Mouse (Mus musculus): ENCODE measurements around the gene Gm45021. TPM values are rescaled to one million over a fixed set of nuclear protein-coding genes. Genes with fewer than 3 reads are reported as not detected.

Gm45021 gene
- total and polyA plus RNA-seq, 3 experiments: not detected

DNA sequence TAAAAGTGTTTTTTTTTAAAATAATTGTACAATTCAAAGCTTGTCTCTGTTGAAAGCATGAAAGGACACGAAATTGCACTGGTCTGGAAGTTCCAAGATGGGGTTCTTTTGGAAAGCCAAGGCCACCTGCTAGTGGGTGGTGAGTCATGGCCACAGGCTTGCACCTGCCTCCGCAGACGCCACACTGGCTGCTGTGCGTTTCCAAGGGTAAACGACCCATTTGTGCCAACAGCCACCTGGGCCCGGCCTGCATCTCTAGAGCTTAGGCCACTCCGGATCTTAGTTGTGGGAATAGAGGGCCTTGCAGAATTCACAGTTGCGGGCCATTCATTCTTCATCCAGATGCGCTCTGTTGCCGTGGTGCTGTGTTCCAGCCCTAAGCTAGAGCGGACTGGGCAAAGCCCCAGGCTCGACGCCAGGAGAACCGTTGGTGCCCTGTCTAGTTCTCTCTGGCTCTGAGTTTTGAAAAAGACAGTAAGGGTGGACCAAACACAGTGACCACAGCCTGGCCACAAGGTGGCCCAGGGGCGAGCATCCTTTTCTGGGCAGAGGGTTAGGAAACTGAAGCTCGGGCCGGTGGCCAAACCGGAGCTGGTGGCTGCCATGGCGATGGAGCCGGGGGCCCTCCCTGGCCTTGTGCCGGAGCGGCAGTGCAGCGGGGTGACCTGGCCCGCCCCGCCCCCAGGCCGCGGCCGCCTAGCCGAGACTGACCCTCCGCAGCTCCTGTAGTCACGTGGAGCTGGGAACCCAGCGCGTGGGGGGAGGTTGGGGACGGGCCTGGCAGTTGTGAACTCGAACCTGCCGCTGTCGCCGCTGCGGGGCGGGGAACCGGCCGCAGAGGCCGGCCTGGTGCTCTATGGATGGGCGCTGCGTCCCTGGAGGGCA, 4.0 kb downstream of the Gm45021 start, which contains the start of the genes Repin1 and Gm44965 (continued):
- peak; percentile 92 for TF ChIP-seq MAZ (IDR thresholded peaks at IDR 0.05; ENCODE audit: low read depth, low read length)

DNA sequence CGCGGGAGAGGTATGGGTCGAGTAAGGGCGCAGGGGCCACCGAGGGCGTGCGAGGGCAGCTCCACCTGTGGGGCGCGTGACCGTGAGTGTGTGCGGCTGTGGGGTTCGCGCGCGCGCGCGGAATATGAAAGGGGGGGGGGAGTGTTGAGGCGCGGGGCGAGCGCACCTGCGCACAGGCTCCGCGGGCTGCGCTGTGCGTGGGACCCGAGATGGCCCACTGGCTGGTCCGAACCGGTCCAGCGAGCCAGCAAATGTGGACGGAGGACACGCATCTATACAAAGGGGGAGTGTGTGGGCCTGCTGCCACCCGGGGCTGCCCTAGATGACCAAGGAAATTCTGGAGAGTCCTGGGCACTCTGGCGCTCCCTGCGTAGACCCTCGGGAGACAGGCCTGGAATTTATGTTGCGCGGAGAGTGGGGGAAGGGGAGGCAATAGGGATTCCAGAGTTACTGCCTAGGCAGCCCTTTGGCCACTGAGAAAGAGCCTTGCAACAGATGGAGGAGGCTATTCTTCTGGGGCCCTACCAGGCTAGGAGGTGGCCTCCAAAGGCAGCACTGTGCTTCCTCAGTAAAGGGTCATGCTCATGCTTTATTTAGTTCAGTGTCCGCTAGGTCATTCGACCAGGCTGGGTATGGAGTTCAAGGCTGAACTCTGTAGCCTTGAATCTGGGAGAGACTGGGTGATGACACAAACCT, 4.8 kb downstream of the Gm45021 start:
- Histone ChIP-seq H3K4me3 (replicated peaks in 1 of 3; ENCODE audit: low read depth in 2 of 3, low read length in 2 of 3, poor library complexity in 1 of 3) (peak overlapping the region; percentile 82 to 97 (median 84)), H3K4me1 (ENCODE audit: control insufficient read depth in 1 of 2, insufficient read depth in 2 of 2) (peaks cover 3 to 24% of the 10 kb centered on the region in 2 experiments; a peak in 3 of 4 replicates), H3K9ac (ENCODE audit: insufficient read depth, low read depth) (peak overlapping the region; percentile 92), H3K9me3 (replicated peaks; ENCODE audit: low read length) (peaks cover 3% of the 10 kb centered on the region), H3K27me3 (replicated peaks) (no peaks in the 10 kb centered on the region), H3K79me2 (replicated peaks; ENCODE audit: control insufficient read depth, extremely low read depth, insufficient read depth, poor library complexity, severe bottlenecking) (peaks cover 23% of the 10 kb centered on the region), H3K36me3 (replicated peaks in 1 of 2; ENCODE audit: control insufficient read depth in 1 of 2, insufficient read depth in 1 of 2, low read length in 1 of 2) (peaks cover 25 to 38% of the 10 kb centered on the region in 2 experiments), H3K4me2 (ENCODE audit: insufficient read depth, low read depth, poor library complexity, severe bottlenecking) (peak overlapping the region; percentile 64), H3K27ac (ENCODE audit: insufficient read depth, low read depth) (peak overlapping the region; percentile 63)
- no peak for DNase-seq (ENCODE audit: extremely low read depth)
- in situ Hi-C loops (cut with MboI; ENCODE audit: low pct_ligation_motif_present, low pct_unique_long_range_greater_than_20kb, low sequenced_read_pairs): no loop called here
- dilution Hi-C loops (cut with MboI; ENCODE audit: extremely low pct_ligation_motif_present, extremely low pct_unique_long_range_greater_than_20kb, low sequenced_read_pairs): no loop called here
- TF ChIP-seq HCFC1 (IDR thresholded peaks at IDR 0.05; ENCODE audit: low read depth, low read length) (no peak), NRF1 (IDR thresholded peaks at IDR 0.05; ENCODE audit: low read depth, low read length) (peak; percentile 63), ZMIZ1 (IDR thresholded peaks at IDR 0.05; ENCODE audit: low read depth, low read length) (0 out of 2 replicates have a peak, but pooled peaks have one; percentile 7)

DNA sequence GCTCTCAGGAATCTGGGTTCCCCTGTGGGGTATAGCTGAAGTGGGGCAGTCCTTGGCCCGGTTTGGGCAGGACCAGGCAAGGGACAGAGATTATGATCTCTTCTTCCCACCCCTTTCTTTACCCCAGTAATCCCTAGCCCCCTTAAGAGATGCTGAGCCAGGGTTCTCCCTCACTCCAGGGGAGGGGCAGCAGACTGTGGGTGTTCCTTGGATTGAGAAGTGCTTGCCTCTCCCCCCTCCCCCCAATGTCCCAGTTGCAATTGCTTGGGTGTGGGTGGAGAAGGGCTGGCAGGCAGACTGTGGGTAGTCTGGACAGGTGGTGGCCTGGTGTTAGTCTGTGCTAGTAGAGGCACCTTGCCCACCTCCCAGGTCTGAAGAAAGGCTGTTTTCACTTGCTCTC, 5.9 kb downstream of the Gm45021 start:
- no peaks in the 10 kb centered on the region for H3K27me3 ChIP-seq (replicated peaks)
- H3K27ac ChIP-seq (ENCODE audit: insufficient read depth, low read depth): no peak overlapping the region
- H3K4me1 ChIP-seq (ENCODE audit: control insufficient read depth in 1 of 2, insufficient read depth in 2 of 2): peaks cover 3 to 27% of the 10 kb centered on the region in 2 experiments; a peak in 3 of 4 replicates
- H3K4me2 ChIP-seq (ENCODE audit: insufficient read depth, low read depth, poor library complexity, severe bottlenecking): peak overlapping the region; percentile 64
- dilution Hi-C loops (cut with MboI; ENCODE audit: extremely low pct_ligation_motif_present, extremely low pct_unique_long_range_greater_than_20kb, low sequenced_read_pairs): no loop called here
- no peak overlapping the region for H3K9ac ChIP-seq (ENCODE audit: insufficient read depth, low read depth)
- TF ChIP-seq NELFE (IDR thresholded peaks at IDR 0.05; ENCODE audit: low read depth, low read length): no peak
- TF ChIP-seq MAZ (IDR thresholded peaks at IDR 0.05; ENCODE audit: low read depth, low read length): no peak
- H3K4me3 ChIP-seq (replicated peaks in 1 of 3; ENCODE audit: low read depth in 2 of 3, low read length in 2 of 3, poor library complexity in 1 of 3): no peak overlapping the region
- H3K9me3 ChIP-seq (replicated peaks; ENCODE audit: low read length): peaks cover 3% of the 10 kb centered on the region
- H3K36me3 ChIP-seq (replicated peaks in 1 of 2; ENCODE audit: control insufficient read depth in 1 of 2, insufficient read depth in 1 of 2, low read length in 1 of 2): peaks cover 27 to 48% of the 10 kb centered on the region in 2 experiments
- in situ Hi-C loops (cut with MboI; ENCODE audit: low pct_ligation_motif_present, low pct_unique_long_range_greater_than_20kb, low sequenced_read_pairs): no loop called here
- peaks cover 23% of the 10 kb centered on the region for H3K79me2 ChIP-seq (replicated peaks; ENCODE audit: control insufficient read depth, extremely low read depth, insufficient read depth, poor library complexity, severe bottlenecking)
- no peak for DNase-seq (ENCODE audit: extremely low read depth)

DNA sequence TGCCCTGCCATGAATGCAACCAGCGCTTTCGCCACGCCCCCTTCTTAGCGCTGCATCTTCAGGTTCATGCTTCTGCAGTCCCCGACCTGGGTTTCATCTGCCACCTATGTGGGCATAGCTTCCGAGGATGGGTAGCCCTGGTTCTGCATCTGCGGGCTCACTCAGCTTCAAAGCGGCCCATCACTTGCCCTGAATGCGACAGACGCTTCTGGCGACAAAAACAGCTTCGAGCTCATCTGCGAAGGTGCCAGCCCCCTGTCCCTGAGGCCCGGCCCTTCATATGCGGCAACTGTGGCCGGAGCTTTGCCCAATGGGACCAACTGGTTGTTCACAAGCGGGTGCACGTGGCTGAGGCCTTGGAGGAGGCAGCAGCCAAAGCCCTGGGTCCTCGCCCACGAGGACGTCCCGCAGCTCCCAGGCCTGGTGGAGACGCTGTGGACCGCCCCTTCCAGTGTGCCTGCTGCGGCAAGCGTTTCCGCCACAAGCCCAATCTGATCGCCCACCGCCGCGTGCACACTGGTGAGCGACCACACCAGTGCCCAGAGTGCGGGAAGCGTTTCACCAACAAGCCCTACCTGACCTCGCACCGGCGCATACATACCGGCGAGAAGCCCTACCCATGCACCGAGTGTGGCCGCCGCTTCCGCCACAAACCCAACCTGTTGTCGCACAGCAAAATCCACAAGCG, 7.3 kb downstream of the Gm45021 start:
- DNase-seq (ENCODE audit: extremely low read depth): no peak
- in situ Hi-C loops (cut with MboI; ENCODE audit: low pct_ligation_motif_present, low pct_unique_long_range_greater_than_20kb, low sequenced_read_pairs): no loop called here
- H3K27ac ChIP-seq (ENCODE audit: insufficient read depth, low read depth): no peak overlapping the region
- peaks cover 3 to 37% of the 10 kb centered on the region in 2 experiments; a peak in 3 of 4 replicates for H3K4me1 ChIP-seq (ENCODE audit: control insufficient read depth in 1 of 2, insufficient read depth in 2 of 2)
- peaks cover 27 to 49% of the 10 kb centered on the region in 2 experiments for H3K36me3 ChIP-seq (replicated peaks in 1 of 2; ENCODE audit: control insufficient read depth in 1 of 2, insufficient read depth in 1 of 2, low read length in 1 of 2)
- H3K9ac ChIP-seq (ENCODE audit: insufficient read depth, low read depth): no peak overlapping the region
- no peaks in the 10 kb centered on the region for H3K27me3 ChIP-seq (replicated peaks)
- H3K9me3 ChIP-seq (replicated peaks; ENCODE audit: low read length): peaks cover 3% of the 10 kb centered on the region
- peaks cover 23% of the 10 kb centered on the region for H3K79me2 ChIP-seq (replicated peaks; ENCODE audit: control insufficient read depth, extremely low read depth, insufficient read depth, poor library complexity, severe bottlenecking)
- H3K4me2 ChIP-seq (ENCODE audit: insufficient read depth, low read depth, poor library complexity, severe bottlenecking): no peak overlapping the region
- H3K4me3 ChIP-seq (replicated peaks in 1 of 3; ENCODE audit: low read depth in 2 of 3, low read length in 2 of 3, poor library complexity in 1 of 3): no peak overlapping the region
- dilution Hi-C loops (cut with MboI; ENCODE audit: extremely low pct_ligation_motif_present, extremely low pct_unique_long_range_greater_than_20kb, low sequenced_read_pairs): no loop called here
- TF ChIP-seq USF2 (conservative IDR thresholded peaks at IDR 0.05; ENCODE audit: low read depth, low read length) (no peak), NELFE (IDR thresholded peaks at IDR 0.05; ENCODE audit: low read depth, low read length) (no peak), RAD21 (IDR thresholded peaks at IDR 0.05; ENCODE audit: low read depth, low read length) (no peak), CHD2 (IDR thresholded peaks at IDR 0.05; ENCODE audit: low read length) (no peak), KAT2A (IDR thresholded peaks at IDR 0.05; ENCODE audit: insufficient replicate concordance, low read length) (no peak), MEF2A (IDR thresholded peaks at IDR 0.05; ENCODE audit: borderline replicate concordance, low read depth, low read length) (no peak), ETS1 (conservative IDR thresholded peaks at IDR 0.05; ENCODE audit: low read depth, low read length) (no peak), POLR2AphosphoS2 (IDR thresholded peaks at IDR 0.05; ENCODE audit: low read depth, low read length) (no peak), JUND (conservative IDR thresholded peaks at IDR 0.05; ENCODE audit: low read depth, low read length) (no peak), MAZ (IDR thresholded peaks at IDR 0.05; ENCODE audit: low read depth, low read length) (no peak), E2F4 (IDR thresholded peaks at IDR 0.05; ENCODE audit: insufficient replicate concordance, low read depth, low read length) (no peak), IRF4 (IDR thresholded peaks at IDR 0.05; ENCODE audit: low read depth, low read length) (no peak), GABPA (IDR thresholded peaks at IDR 0.05; ENCODE audit: insufficient replicate concordance, low read depth, low read length) (no peak), CHD1 (IDR thresholded peaks at IDR 0.05; ENCODE audit: low read depth, low read length) (no peak)
